Mouse (Mus musculus): ENCODE measurements around the gene Cpox. TPM values are rescaled to one million over a fixed set of nuclear protein-coding genes. Genes with fewer than 3 reads are reported as not detected.

The Cpox gene
- 20.3 TPM in 2 replicates for polyA plus RNA-seq (2012; rRNA removed)
- 22.3 and 24.4 TPM in 2 replicates for polyA plus RNA-seq (2014; fragmentation: Nextera tagmentation; extraction: Ambion mirVana)

GRCm38 (mm10) chr16:58669917-58670630 lies at the start of gene Cpox:
TSS of gene Cpox (plus strand) at chr16:58670292.
- peak; percentile 55; the same call in 1 of the 2 replicates for TF ChIP-seq POLR2A (IDR thresholded peaks at IDR 0.05; ENCODE audit: borderline replicate concordance, extremely low read depth, insufficient read depth, insufficient read length)
- peak; percentile 83 for DNase-seq (ENCODE audit: low spot score)
- WGBS, result under 1% methylated on average over 42 of the region's 51 CpGs
- peak within 1 kb of the TSS; percentile 72 for H3K27ac ChIP-seq (replicated peaks; ENCODE audit: low read depth, low read length)
- peak within 1 kb of the TSS; percentile 81 for H3K4me3 ChIP-seq (replicated peaks; ENCODE audit: low read length)
- peak within 1 kb of the TSS; percentile 85 for H3K9ac ChIP-seq (ENCODE audit: low read depth, low read length, severe bottlenecking)
- no peaks in the 10 kb centered on the region for H3K9me3 ChIP-seq (ENCODE audit: control insufficient read depth, low read length)
- H3K27me3 ChIP-seq (ENCODE audit: control insufficient read depth, insufficient read depth, low read length), result no peaks in the 10 kb centered on the region
- H3K36me3 ChIP-seq (ENCODE audit: control insufficient read depth, insufficient read depth, low read length), result peaks cover 21% of the 10 kb centered on the region
- ATAC-seq (ENCODE audit: low FRiP score, low read depth), result peak; percentile 96
- peak within 1 kb of the TSS; percentile 59 for H3K4me2 ChIP-seq (replicated peaks; ENCODE audit: low read depth, low read length, severe bottlenecking)
- H3K4me1 ChIP-seq (ENCODE audit: control insufficient read depth, insufficient read depth, low read length), result peaks cover 6% of the 10 kb centered on the region

GRCm38 (mm10) chr16:58622377-58622776 lies 47.7 kb upstream of the Cpox start:
- Histone ChIP-seq H3K27ac (replicated peaks; ENCODE audit: low read depth, low read length) (no peak overlapping the region), H3K36me3 (ENCODE audit: control insufficient read depth, insufficient read depth, low read length) (no peaks in the 10 kb centered on the region), H3K27me3 (ENCODE audit: control insufficient read depth, insufficient read depth, low read length) (no peaks in the 10 kb centered on the region), H3K9me3 (ENCODE audit: control insufficient read depth, low read length) (no peaks in the 10 kb centered on the region), H3K4me1 (ENCODE audit: control insufficient read depth, insufficient read depth, low read length) (no peaks in the 10 kb centered on the region), H3K4me3 (replicated peaks; ENCODE audit: low read length) (no peak overlapping the region), H3K4me2 (replicated peaks; ENCODE audit: low read depth, low read length, severe bottlenecking) (no peak overlapping the region), H3K9ac (ENCODE audit: low read depth, low read length, severe bottlenecking) (no peak overlapping the region)
- WGBS, result 77% methylated on average over 3 of the region's 3 CpGs
- DNase-seq (ENCODE audit: low spot score), result no peak
- ATAC-seq (ENCODE audit: low FRiP score, low read depth), result no peak
- no peak for TF ChIP-seq POLR2A (IDR thresholded peaks at IDR 0.05; ENCODE audit: borderline replicate concordance, extremely low read depth, insufficient read depth, insufficient read length)

- no peak for DNase-seq (ENCODE audit: low spot score)
- no peaks in the 10 kb centered on the region for H3K27me3 ChIP-seq (ENCODE audit: control insufficient read depth, insufficient read depth, low read length)
- H3K9ac ChIP-seq (ENCODE audit: low read depth, low read length, severe bottlenecking), result no peak overlapping the region
- H3K4me3 ChIP-seq (replicated peaks; ENCODE audit: low read length), result no peak overlapping the region
- H3K4me1 ChIP-seq (ENCODE audit: control insufficient read depth, insufficient read depth, low read length), result no peaks in the 10 kb centered on the region
- no peak for ATAC-seq (ENCODE audit: low FRiP score, low read depth)
- H3K27ac ChIP-seq (replicated peaks; ENCODE audit: low read depth, low read length), result no peak overlapping the region
- TF ChIP-seq POLR2A (IDR thresholded peaks at IDR 0.05; ENCODE audit: borderline replicate concordance, extremely low read depth, insufficient read depth, insufficient read length), result no peak
- no peak overlapping the region for H3K4me2 ChIP-seq (replicated peaks; ENCODE audit: low read depth, low read length, severe bottlenecking)
- H3K9me3 ChIP-seq (ENCODE audit: control insufficient read depth, low read length), result no peaks in the 10 kb centered on the region
- 31% methylated on average over 4 of the region's 4 CpGs for WGBS
- H3K36me3 ChIP-seq (ENCODE audit: control insufficient read depth, insufficient read depth, low read length), result no peaks in the 10 kb centered on the region
Observed at GRCm38 (mm10) chr16:58623114-58623513, 47.0 kb upstream of the Cpox start.

GRCm38 (mm10) chr16:58623944-58624343 lies 46.1 kb upstream of the Cpox start:
- no peaks in the 10 kb centered on the region for H3K9me3 ChIP-seq (ENCODE audit: control insufficient read depth, low read length)
- DNase-seq (ENCODE audit: low spot score), result peak; percentile 23
- no peak for TF ChIP-seq POLR2A (IDR thresholded peaks at IDR 0.05; ENCODE audit: borderline replicate concordance, extremely low read depth, insufficient read depth, insufficient read length)
- no peak for ATAC-seq (ENCODE audit: low FRiP score, low read depth)
- H3K4me2 ChIP-seq (replicated peaks; ENCODE audit: low read depth, low read length, severe bottlenecking), result no peak overlapping the region
- WGBS, result 75% methylated on average over 6 of the region's 6 CpGs
- H3K9ac ChIP-seq (ENCODE audit: low read depth, low read length, severe bottlenecking), result no peak overlapping the region
- no peak overlapping the region for H3K27ac ChIP-seq (replicated peaks; ENCODE audit: low read depth, low read length)
- H3K4me1 ChIP-seq (ENCODE audit: control insufficient read depth, insufficient read depth, low read length), result no peaks in the 10 kb centered on the region
- no peaks in the 10 kb centered on the region for H3K27me3 ChIP-seq (ENCODE audit: control insufficient read depth, insufficient read depth, low read length)
- H3K4me3 ChIP-seq (replicated peaks; ENCODE audit: low read length), result no peak overlapping the region
- H3K36me3 ChIP-seq (ENCODE audit: control insufficient read depth, insufficient read depth, low read length), result no peaks in the 10 kb centered on the region

GRCm38 (mm10) chr16:58627597-58628335 lies 42.3 kb upstream of the Cpox start:
- ATAC-seq (ENCODE audit: low FRiP score, low read depth), result no peak
- no peak for DNase-seq (ENCODE audit: low spot score)
- no peaks in the 10 kb centered on the region for H3K4me1 ChIP-seq (ENCODE audit: control insufficient read depth, insufficient read depth, low read length)
- no peaks in the 10 kb centered on the region for H3K9me3 ChIP-seq (ENCODE audit: control insufficient read depth, low read length)
- H3K4me3 ChIP-seq (replicated peaks; ENCODE audit: low read length), result no peak overlapping the region
- no peak overlapping the region for H3K4me2 ChIP-seq (replicated peaks; ENCODE audit: low read depth, low read length, severe bottlenecking)
- 89% methylated on average over 4 of the region's 4 CpGs for WGBS
- no peaks in the 10 kb centered on the region for H3K27me3 ChIP-seq (ENCODE audit: control insufficient read depth, insufficient read depth, low read length)
- no peak overlapping the region for H3K27ac ChIP-seq (replicated peaks; ENCODE audit: low read depth, low read length)
- no peaks in the 10 kb centered on the region for H3K36me3 ChIP-seq (ENCODE audit: control insufficient read depth, insufficient read depth, low read length)
- H3K9ac ChIP-seq (ENCODE audit: low read depth, low read length, severe bottlenecking), result no peak overlapping the region
- no peak for TF ChIP-seq POLR2A (IDR thresholded peaks at IDR 0.05; ENCODE audit: borderline replicate concordance, extremely low read depth, insufficient read depth, insufficient read length)

Data from limb, embryonic 14.5 days (tissue).